Mouse (Mus musculus) right cerebral cortex, postnatal 4 days (tissue): ENCODE measurements around the gene Kdm8.
"Not testable (repeated sequence)": the region's sequence is repeated elsewhere in the genome, so short reads cannot be mapped to it uniquely, and the experiment has no call there.

Source experiments
- DNase-seq: peaks from one replicate; pipeline ENCODE4 v3.0.0-alpha.2; 2022

Gene Kdm8

DNA sequence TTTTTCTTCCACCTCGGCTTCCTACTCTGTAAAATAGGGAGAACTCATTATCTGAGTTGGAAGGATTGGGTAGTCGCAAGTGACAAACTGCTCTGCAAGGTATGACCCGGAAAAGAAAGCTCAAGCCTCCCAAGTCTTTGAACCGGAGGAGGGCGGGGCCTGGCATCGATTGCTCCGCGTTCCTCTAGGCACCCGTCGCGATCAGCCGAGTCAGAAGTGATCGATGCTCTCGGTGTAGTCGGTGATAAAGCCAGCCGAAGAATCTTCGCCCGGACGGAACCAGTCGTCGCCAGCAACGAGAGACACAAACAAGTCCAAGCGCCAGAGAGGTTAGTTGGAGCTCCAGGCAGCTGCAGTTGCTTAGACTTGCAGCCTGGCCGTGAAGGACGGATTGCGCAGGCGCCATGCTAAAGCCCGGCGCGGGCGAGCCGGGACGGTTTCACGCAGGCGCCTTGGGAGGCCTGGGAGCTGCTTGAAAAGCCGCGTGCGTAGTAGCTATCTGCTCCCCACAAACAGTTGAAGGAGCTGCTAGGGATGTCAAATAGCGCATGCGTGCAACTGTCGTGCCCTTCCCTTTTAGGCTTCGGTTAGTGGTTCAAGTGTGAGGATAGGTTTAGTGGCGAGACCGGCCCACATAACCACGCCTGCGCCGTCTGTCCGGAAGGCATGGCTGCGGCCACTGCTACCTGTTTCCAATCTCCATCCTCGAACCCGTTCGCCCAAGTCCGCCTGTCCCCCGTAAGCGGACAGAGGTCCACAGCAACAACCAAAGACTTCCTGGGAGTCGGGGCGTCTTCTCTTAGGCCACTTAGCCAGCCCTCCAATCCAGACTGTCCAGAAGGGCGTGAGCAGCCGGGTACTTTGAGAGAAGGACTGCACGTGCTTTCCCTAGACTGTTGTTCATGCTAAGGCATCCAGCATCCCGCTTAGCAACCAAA is at the start of gene Kdm8:
Gene Kdm8, plus strand, starts transcription at position 213 of the 938 bp plus-strand sequence.
- DNase-seq: peak; percentile 89

DNA sequence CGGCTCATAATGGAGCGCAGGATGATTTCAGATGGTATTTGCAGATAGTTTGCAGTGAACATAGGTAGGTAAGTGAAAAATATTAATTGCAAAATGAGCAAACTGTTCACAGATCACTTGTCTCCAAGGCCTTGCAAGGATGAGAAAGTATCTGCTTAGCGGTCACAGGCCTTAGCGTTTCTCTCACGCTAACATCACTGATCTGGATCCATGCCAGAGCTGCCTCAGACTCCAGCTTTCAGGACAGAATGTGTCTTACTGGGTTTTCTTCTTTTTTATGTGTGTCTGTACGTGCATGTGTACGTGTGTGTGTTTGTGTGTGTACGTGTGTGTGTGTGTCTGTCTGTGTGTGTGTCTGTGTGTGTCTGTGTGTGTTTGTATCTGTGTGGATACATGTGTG is 46.4 kb upstream of the Kdm8 start:
- DNase-seq: peak; percentile 28

DNA sequence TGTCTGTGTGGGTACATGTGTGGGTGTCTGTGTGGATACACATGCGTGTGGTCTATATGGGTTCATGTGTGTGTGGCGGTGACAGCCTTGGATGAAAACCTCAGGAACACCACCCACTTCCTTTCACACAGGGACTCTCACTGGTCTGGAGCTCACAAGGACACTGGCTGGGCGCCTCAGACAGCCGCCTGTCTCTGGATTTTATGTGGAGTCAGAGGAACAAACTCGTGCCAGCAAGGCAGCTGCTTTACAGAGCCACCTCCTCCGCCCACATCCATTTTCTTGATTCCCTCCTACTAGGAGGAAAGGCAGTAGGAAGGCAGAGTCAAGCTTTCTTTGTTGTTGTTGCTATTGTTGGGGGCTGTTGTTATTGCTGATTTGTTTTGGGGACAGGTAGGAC is 45.8 kb upstream of the Kdm8 start:
- DNase-seq: no peak

DNA sequence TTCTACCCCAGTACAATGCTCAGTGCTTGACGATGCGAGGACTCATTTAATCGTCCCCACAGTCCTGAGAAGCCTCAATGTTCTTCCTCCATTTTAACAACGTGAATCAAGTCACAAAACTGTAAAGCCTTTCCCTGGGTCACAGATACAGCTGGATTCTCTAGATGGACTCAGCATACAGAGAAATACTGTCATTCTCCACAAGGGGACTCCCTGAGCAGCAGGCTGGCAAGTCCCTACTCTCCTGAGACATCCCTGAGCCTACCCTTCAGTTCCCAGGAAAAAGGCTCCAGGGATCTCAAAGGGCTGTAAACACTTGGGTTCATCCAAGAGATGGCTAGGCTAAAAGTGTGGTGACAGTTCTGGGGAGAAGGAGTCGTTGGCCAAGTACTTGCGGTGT is 37.3 kb upstream of the Kdm8 start:
- DNase-seq: no peak

DNA sequence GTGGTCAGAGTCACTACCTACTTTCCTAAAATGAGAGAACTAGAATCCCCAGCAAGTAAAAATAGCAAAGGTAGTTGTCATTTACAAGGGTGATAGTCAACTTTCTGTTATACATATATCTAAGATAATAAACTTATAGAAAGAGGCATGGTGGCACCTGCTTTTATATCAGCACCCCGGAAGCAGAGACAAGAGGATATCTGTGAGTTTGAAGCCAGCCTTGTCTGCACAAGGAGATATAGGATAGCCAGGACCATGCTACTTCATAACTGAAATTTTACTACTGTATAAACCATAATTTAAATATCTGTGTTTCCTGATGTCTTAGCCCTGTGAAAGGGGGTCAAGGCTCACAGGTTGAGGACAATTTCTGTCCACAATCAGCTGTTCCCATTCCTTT is 29.4 kb upstream of the Kdm8 start:
- DNase-seq: no peak

DNA sequence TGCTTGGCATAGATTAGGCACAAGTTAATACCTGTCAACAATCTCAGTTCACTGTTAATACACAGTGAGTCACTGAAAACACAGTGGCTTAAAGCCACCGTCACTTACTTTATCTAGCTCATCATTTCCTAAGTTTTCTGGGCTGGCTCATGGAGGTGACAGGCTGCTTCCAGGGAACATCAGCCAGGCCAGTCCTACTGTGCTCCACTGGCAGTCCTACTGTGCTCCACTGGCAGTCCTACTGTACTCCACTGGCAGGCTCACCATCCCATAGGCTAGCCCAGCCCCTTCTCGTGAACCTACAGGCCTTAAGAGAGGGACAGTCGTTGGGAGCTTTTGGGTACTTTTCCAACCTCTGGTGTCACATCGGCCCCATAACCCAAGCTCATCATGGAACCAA is 28.7 kb upstream of the Kdm8 start:
- DNase-seq: no peak

DNA sequence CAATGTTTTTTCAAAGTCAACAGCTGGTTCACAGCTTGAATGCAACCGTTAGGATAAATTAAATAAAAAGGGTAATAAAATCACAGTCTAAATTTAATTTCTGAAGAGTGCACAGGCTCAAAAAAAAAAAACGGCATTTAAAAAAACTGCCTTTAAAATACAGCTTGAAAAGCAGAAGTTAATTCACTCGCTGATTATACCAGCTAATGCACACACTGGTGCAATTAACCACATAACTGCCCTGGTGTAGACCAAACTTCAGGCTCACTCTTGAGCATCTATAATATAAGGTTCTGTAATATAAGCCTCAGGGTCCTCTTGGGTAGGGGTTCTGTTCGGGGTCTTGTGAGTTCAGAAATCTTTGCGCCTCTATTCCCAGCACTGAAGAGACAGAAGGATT is 27.7 kb upstream of the Kdm8 start:
- DNase-seq: no peak

DNA sequence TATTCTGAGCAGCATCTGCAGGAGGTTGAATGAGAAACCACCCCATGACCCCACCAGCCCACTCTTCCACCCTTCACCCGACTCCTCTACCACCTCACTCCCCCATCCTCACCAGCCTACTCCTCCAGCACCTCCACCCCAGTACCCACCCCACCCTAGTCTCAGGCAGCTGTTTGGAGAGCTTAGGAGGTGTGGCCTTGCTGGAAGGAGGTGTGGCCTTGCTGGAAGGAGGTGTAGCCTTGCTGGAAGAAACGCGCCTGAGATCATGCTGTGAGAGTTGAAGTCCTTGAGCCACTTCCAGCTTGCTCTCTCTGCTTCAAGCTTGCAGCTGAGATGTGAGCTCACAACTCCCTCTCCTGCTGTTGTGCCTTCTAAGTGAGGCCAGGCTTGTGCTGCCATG is 26.1 kb upstream of the Kdm8 start:
- no peak for DNase-seq

DNA sequence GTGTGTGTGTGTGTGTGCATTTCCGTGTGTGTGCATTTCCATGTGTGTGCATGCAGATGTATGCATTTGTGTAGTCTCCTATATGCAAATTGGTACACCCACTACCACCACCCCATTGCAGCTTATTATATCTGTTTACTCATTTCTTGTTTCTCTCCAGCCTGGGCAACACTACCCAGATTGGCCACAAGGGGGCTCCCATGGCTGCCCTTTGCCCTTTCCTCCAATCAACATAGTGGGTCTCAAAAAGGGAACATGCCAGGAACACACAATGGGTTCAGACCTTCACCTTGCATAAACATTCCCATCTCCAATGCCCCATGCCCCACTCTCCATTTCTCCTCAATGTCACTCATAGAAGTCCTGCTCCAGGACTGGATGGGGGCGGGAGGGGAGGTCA is 24.3 kb upstream of the Kdm8 start:
- peak; percentile 10 for DNase-seq

DNA sequence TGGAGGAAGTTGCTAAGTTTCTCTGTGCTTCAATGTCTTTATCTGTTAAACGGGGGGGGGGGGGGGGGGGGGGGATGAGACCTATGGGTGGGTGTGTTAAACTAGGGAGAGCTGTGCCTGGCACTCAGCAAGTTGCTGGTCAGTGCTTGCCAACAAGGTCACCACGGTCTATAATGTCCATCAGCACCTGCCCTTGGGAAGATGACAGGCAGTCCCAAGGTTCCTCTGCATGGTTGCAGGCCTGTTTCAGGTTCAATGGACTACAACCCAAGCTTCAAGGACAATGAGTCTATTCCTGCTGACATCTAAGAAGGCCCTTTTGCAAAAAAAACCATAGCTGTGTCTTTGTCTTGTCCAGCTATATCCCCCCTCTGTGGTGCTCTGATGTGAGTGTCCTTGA is 22.6 kb upstream of the Kdm8 start:
- no peak for DNase-seq

DNA sequence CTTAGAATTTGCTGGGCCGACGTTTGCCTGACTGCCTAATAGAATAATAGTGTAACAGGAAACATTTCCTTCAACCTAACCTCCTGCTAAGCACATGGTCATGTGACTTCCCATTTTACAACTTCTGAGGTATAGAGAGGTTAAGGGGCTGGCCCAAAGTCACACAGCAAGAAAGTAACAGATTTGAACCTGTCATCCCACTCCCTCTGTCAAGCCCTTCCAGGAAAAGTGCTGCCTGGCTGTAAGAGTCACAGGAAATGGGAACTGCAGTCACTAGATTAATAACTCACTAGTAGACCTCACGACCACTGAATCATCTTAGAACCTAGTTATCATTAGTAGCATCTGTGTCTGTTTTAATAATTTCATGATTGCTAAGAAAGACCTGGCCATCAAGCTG is 21.4 kb upstream of the Kdm8 start:
- DNase-seq: no peak

DNA sequence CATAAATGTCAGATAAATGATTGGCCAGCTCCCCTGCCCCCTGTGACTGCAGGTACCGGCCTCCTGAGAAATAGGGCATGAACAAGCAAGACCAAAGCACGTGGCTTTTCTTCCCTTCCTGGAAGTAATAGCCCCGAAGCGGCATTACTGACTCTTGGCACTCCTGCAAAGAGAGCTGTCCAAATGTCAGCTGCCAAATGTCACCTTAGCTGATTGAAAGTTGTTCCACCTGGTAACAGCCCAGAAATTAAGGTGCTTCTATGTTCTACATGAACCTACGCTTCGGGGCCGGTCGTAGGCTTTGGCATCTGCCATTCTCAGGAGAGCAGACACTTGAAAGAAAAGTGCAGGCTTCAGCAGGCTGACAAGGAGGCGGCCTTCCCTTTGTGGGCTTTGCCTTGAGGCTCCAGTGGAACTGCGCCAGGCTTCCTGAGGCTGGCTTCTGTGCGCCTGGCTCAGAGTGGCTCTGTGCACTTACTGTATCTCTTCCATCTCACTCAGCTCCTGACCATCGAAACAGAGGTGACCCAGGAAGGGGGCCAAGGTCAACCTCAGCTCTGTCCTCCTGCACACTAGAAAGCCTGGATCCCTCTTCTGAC is 16.9 kb upstream of the Kdm8 start:
- peak; percentile 8 for DNase-seq

DNA sequence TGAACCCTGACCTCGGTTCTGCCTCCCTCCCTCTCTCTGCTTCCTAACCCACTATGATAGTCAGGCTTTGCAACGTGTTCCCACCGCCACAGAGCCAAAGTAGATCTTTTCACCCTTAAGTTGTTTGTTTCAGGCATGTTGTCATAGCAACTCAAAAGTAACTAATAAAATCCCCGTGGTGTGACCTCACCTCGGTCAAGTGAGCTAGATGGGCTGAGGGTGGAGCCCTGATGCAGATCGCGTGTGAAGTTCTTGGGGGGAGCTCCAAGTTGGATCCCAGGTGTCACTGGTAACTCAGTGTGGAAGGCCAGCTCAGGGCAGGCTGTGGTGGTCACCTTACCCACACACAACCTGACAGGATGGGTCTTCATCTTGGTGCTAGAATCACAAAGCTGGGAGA is 16.1 kb upstream of the Kdm8 start:
- no peak for DNase-seq

DNA sequence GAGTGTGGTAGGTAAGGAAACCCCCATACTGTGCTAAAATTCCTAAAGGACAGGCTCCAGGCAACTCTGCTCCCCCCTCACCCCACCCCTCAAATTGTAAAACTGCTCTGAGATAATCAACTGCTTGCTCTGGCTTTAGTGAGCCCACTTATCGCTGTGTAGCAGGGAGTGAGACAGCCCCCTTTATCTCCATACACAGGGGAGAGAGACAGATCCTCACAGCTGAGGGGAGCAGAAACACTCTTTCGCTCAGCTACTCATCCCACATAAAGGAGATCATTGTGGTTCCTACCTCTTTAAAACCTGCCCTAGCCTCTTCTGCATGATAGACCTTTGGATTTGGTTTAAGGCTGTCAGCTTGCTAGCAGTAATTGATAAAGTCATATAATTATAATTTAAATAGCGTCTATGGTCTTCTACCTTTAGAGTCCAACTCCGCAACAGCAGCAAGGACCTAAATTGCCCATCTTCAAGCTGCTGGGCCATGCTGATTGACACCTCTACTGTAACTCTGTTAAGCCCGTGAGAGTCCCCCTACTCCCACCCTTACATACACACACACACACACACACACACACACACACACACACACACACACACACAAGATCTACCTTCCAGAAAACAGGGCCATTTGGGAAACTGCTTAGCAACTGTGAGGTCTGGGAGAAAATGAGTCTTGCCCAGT is 15.5 kb upstream of the Kdm8 start:
- DNase-seq: not testable (repeated sequence)

DNA sequence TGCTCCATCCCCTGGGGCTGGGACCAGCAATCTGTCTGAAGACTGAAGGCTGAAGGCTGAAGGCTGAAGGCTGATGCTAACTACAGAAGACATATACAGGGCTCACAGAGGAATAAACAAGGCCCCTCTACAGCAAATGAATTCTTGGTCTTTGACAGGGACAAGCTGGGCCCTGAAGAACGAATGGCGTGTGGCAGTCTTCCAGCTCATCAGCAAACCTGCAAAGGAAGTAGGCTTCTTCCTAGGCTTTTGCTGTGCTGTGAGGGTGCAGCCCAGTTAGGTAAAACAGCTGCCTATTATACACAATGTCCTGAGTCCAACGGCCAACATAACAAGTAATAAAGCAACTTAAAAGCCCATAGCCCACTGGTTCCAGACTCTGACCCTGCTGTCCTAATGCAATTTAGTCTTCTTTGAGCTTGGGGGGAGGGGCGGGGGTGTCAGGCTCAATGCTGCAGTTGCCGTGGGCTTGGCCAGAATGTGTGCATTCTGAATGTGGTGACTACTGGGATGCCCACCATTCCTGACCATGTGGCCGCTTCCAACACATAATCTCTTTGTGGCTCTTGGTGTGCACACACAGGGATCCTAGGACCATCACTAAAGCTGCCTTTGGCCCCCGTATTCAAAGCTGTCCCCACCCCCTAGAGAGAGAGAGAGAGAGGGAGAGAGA is 14.2 kb upstream of the Kdm8 start:
- no peak for DNase-seq

DNA sequence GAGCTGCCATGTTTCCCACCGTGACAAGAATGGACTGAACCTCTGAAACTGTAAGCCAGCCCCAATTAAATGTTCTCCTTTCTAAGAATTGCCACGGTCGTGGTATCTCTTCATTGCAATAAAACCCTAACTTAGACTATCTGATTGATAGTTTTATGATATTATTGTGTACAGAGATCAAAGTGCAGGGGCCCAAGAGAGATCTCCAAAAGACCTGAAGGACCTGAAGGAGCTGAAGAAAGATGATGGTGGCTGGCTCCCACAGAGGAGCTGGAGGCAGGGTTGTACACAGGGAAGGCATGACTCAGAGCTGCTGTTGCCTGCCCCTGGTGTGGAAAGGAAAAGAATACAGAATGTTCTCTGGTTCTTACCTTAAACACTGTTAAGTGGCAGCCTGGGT is 10.6 kb upstream of the Kdm8 start:
- DNase-seq: no peak

DNA sequence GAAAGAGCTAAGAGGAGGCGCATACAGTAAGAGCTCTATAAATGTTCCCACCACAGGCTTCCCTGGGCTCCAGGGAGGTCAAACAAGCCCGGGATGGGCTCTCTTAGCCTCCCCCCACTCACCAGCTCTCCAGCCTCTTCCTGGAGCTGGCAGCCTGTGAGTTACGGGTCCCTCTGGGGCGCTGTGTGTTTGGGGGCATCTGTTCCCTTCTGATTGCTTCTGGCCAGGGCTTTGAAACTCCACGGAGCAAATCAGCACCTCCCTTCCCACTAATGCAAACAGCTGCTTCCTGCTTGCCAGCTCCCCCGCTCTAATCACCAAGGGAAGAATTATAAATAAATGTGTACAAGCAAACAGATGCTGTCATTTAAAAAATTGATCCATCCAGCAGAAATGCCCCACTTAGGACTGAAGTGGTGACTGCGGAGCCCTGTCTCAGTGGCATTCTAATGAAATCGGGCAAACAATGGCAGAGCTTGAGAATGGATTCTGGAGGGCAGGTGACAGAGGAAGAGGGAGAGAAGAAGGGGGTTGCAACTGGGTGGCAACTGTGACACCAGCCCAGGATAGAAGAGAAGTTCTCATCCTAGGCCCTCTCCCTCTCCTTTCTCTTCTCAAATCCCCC is 9.7 kb upstream of the Kdm8 start:
- peak; percentile 7 for DNase-seq

DNA sequence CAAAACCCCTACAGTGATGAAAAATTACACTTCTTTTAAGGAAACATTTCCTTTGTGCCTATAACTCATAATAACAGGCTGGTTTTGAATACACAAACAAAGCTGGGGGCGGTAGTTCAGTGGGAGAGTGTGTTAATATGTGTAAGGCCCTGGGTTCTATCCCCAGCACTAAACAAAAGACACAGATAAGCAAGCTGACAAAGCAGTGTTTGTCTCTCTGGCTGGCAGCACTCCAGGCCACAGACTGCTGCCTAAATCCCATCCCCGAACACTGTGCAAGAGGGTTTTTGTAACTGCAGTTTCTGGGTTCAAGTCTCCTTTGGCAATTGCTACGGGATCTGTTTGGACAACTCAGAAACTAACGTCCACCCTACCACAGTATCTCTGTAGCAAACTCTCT is 2.2 kb upstream of the Kdm8 start:
- no peak for DNase-seq

DNA sequence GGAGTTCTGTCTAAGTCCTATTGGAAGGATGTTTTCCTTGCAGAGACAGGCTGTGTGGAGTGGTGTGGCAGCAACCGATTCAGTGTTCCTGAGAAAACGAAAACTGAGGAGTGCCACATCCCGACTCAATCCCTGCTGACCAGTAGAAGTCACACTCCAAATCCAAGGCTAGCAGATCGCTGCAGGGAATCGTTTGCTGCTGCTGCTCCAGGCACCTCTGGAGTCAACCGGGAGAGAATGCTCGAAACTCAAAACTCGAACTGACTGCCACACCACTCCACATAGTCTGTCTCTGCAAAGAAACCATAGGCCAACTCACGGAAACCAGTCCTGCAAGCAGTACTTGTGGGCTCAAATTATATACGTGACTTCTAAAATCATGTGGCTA is 406 bp upstream of the Kdm8 start:
- peak; percentile 10 for DNase-seq

DNA sequence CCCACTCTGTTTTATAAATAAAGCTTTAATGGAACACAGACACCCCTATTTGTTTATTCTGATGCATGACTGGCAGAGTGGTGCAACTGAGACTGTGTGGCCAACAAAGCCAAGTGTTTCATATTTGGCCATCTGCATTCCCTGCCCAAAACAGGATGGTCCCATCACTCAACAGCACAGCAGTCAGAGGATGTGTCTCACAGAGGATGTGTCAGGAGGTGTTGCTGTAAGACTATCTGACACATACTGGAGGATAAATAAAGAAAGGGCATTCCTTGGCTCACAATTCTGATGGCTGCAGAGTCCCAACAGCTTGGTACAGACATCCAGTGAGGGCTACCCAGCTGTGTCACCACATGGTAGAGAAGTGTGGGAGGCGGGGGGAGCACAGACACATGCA is 6.2 kb downstream of the Kdm8 start:
- DNase-seq: no peak

DNA sequence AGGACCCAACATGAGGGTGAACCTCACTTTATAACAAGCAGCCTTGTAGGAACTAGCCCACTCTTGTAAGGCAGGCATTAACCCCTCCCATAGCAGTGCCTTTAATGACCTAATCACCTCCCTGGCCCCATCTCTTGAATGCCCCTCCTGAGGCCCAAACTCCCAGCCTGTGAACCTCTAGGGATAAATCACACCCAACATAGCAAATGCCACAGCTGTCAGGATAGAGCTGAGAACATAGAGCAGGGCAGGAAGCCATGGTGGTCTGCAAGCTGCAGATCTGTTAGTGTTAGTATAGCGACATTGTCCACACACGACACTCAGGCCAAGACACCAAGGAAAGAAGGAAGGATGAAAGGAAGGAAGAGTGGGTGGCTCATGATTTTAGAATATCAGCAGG is 6.6 kb downstream of the Kdm8 start:
- DNase-seq: no peak

DNA sequence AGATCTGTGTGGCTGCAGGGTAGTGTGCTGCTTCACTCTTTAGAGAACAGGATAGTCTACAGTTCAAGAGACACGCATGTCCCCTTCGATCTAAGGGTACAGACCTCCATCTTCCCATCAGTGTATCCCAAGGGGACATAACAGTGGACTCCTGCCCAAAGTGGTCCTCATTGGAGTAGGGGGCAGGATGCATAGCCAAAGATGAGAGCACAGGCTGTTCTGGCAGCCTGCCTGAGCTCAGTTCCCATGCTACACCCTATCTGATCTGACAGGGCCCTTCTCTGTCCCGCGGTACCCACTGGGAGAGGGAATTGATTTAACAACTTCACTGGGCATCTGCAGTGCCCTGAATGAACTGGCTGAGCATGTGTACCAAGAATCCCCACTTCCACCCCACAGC is 9.2 kb downstream of the Kdm8 start:
- DNase-seq: no peak

DNA sequence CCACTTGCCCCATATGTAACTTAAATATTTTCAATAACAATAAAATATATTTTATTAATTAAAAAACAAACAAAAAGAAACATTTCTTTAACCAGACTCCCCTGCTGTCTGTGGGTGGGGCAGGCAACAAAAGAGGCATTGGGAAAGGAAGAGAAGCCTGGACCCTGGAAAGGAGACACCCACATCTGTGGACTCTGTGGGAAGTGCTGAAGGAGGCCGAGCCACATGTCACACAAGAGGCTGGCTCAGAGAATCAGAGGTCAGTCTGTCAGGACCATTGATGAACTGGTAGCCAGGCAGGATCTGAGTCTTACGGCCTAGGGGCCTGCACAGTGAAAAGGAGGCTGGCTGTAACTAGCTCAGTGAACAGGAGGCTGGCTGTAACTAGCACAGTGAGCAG is 17.7 kb downstream of the Kdm8 start:
- no peak for DNase-seq
